Mouse (Mus musculus): ENCODE measurements around the gene Rnaseh2b.

DNA sequence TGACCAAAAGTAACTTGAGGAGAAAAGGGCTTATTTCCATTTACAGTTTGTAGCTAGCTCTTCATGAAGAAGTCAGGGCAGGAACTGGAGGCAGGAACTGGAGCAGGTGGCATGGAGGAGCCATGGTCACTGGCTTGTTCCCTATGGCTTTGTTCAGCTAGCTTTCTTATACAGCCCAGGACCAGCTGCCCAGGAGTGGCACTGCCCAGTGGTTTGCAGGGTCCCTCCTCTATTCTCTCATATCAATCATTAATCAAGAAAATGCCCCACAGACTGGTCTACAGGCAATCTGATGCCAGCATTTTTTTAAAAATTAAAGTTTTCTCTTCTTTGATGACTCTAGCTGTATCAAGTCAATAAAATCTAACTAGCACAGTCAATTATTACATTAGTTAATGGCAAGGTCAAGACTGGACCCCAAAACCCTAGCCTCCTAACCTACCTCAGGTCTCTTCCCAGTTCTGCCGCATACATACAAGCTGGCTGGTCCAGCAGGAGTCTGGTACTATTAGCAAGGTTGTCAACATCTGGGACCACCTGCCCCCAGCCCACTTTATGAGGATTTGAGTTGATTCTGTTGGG lies 892 bp upstream of the Rnaseh2b start:
- TF ChIP-seq ZNF384 (IDR thresholded peaks at IDR 0.05; ENCODE audit: low read depth, low read length) (no peak), CTCF (conservative IDR thresholded peaks at IDR 0.05 in 1 of 2, IDR thresholded peaks at IDR 0.05 in 1 of 2; ENCODE audit: low read depth in 2 of 2, low read length in 2 of 2) (no peak), NELFE (IDR thresholded peaks at IDR 0.05; ENCODE audit: low read depth, low read length) (no peak), POLR2A (IDR thresholded peaks at IDR 0.05; ENCODE audit: low read depth, low read length) (no peak)
